Mouse (Mus musculus) myocyte (in vitro differentiated cells): Measurements from ENCODE around the gene Pard3b. TPM values are rescaled to one million over a fixed set of nuclear protein-coding genes. Genes with fewer than 3 reads are reported as not detected.

Source experiments
- H3K27me3 ChIP-seq: one replicate; pipeline ENCODE4 v1.6.1; 2011; ENCODE audit not compliant: control insufficient read depth, insufficient read depth, insufficient read length
- H3K36me3 ChIP-seq: one replicate; pipeline ENCODE4 v1.6.1; 2011; ENCODE audit not compliant: control insufficient read depth, insufficient read depth
- H3K4me2 ChIP-seq: one replicate; pipeline ENCODE4 v1.6.1; 2011; ENCODE audit warnings: low read depth, control low read depth
- H3K4me3 ChIP-seq: one replicate; pipeline ENCODE4 v1.5.1; 2011; ENCODE audit warnings: mild to moderate bottlenecking, control low read depth, moderate library complexity
- H3K79me2 ChIP-seq: one replicate; pipeline ENCODE4 v1.6.1; 2011; ENCODE audit not compliant: control insufficient read depth, insufficient read depth
- H3ac ChIP-seq: one replicate; pipeline ENCODE4 v1.6.1; 2011; ENCODE audit not compliant: control insufficient read depth, insufficient read length
- CEBPB ChIP-seq: IDR thresholded peaks from 2 replicates; pipeline ENCODE4 v1.6.1; 2011; ENCODE audit warnings: mild to moderate bottlenecking, moderate library complexity; ENCODE audit not compliant: poor library complexity, insufficient read depth, severe bottlenecking
- E2F4 ChIP-seq: IDR thresholded peaks from one replicate; pipeline ENCODE4 v1.6.1; 2011; ENCODE audit warnings: mild to moderate bottlenecking, control low read depth, moderate library complexity; ENCODE audit not compliant: insufficient read depth
- MAX ChIP-seq: IDR thresholded peaks from one replicate; pipeline ENCODE4 v1.6.1; 2011; ENCODE audit warnings: low read depth, mild to moderate bottlenecking, control low read depth
- MYOD1 ChIP-seq, 3 experiments: IDR thresholded peaks; one replicate each; pipeline ENCODE4 v1.6.1; 2011; ENCODE audit warnings: control low read depth in 2 of 3, low read depth in 2 of 3, mild to moderate bottlenecking in 2 of 3, moderate library complexity in 1 of 3; ENCODE audit not compliant: insufficient read length in 2 of 3, control insufficient read depth in 1 of 3
- MYOG ChIP-seq, 3 experiments: IDR thresholded peaks; one replicate each; pipeline ENCODE4 v1.6.1; 2011; ENCODE audit warnings: control low read depth in 2 of 3, low read depth in 2 of 3, mild to moderate bottlenecking in 2 of 3; ENCODE audit not compliant: insufficient read length in 2 of 3, control insufficient read depth in 1 of 3, insufficient read depth in 1 of 3
- POLR2A ChIP-seq: IDR thresholded peaks from one replicate; pipeline ENCODE4 v1.6.1; 2011; ENCODE audit warnings: low read depth, mild to moderate bottlenecking, control low read depth, moderate library complexity; ENCODE audit not compliant: insufficient read length
- POLR2AphosphoS2 ChIP-seq: IDR thresholded peaks from one replicate; pipeline ENCODE4 v1.6.1; 2011; ENCODE audit warnings: low read depth, control low read depth; ENCODE audit not compliant: insufficient read length
- REST ChIP-seq: IDR thresholded peaks from one replicate; pipeline ENCODE4 v1.6.1; 2011; ENCODE audit warnings: mild to moderate bottlenecking, control low read depth, moderate library complexity; ENCODE audit not compliant: insufficient read depth, insufficient read length
- SRF ChIP-seq: IDR thresholded peaks from one replicate; pipeline ENCODE4 v1.6.1; 2011; ENCODE audit warnings: low read depth; ENCODE audit not compliant: control insufficient read depth, insufficient read length
- TCF12 ChIP-seq: IDR thresholded peaks from one replicate; pipeline ENCODE4 v1.6.1; 2011; ENCODE audit warnings: mild to moderate bottlenecking, control low read depth; ENCODE audit not compliant: poor library complexity, insufficient read depth, severe bottlenecking
- TCF3 ChIP-seq: IDR thresholded peaks from one replicate; pipeline ENCODE4 v1.6.1; 2011; ENCODE audit warnings: low read depth, control low read depth; ENCODE audit not compliant: insufficient read length
- USF1 ChIP-seq: IDR thresholded peaks from one replicate; pipeline ENCODE4 v1.6.1; 2011; ENCODE audit warnings: low read depth, mild to moderate bottlenecking, control low read depth, moderate library complexity
- polyA plus RNA-seq: library from polyadenylated mRNA; unstranded; fragments of >200 nt; fragmentation: generic; extraction: Trizol; gene quantifications from one replicate; pipeline ENCODE4 v1.2.1, GENCODE M21; 2012; ENCODE audit warnings: missing spikeins

The Pard3b gene
- polyA plus RNA-seq, 1 experiment = 0.17 TPM

DNA sequence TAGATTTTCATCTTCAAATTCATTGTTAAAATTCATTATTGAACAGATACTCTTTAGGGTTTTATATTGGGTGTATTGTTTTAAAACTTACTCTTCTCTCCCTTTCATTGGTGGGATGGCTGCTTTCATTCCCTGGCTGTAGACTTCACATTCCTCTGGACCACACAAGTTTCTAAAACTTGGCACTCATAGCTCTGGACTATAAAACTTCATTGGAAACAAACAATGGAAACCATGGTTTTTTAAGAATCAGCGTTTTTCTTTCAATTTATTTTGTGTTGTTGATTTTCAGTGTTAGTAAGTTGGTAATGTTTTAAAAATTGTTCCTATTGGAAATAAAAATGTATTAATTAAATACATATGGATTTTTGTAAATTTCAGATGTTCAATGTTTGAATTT, 118.1 kb downstream of the Pard3b start:
- Histone ChIP-seq H3K36me3 (no peaks in the 10 kb centered on the region), H3K27me3 (no peaks in the 10 kb centered on the region), H3ac (no peak overlapping the region), H3K4me2 (no peak overlapping the region), H3K4me3 (no peak overlapping the region), H3K79me2 (no peaks in the 10 kb centered on the region)
- no peak for TF ChIP-seq CEBPB

DNA sequence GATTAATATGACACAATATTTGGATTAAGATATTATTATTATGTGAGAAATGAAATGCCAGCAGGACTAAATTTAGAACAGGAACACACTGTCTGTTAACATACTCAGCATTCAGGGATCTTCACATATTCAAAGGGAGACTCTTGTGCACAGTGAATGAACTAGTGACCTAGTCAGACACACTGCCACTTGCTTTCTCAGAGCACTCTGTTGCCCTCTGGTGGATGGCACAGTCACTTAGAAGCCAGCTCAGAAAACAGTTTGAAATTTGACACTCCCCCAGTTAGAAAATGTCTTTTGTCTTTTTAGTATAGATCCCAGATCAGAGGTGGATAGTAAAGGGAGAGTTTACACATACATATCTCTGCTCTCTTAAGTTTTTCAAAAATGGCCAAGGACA, 132.6 kb downstream of the Pard3b start:
- H3K4me2 ChIP-seq = no peak overlapping the region
- no peaks in the 10 kb centered on the region for H3K79me2 ChIP-seq
- TF ChIP-seq REST = no peak
- no peak overlapping the region for H3K4me3 ChIP-seq
- no peak overlapping the region for H3ac ChIP-seq
- no peaks in the 10 kb centered on the region for H3K27me3 ChIP-seq
- no peaks in the 10 kb centered on the region for H3K36me3 ChIP-seq

DNA sequence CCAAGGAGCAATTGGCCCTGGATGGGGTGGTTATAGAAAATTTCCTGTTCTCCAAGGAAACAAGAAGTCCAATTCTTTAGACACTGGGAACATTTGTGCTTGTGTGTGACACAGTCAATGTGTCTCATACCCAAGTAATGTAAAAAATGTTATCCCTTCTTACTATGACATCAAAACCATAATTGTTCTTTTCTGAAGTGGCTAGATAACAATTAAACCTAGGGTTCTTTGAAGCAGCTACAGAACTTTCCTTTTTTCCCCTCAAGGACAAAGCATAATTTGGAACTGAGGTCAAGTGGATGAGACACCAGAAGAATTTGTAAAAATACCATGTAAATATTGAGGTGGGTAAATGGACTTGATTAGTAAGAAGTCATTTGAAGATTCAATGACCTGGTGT, 140.1 kb downstream of the Pard3b start:
- no peak overlapping the region for H3ac ChIP-seq
- no peaks in the 10 kb centered on the region for H3K36me3 ChIP-seq
- no peaks in the 10 kb centered on the region for H3K27me3 ChIP-seq
- no peak overlapping the region for H3K4me2 ChIP-seq
- no peaks in the 10 kb centered on the region for H3K79me2 ChIP-seq
- TF ChIP-seq USF1 = no peak
- TF ChIP-seq SRF = no peak
- TF ChIP-seq MAX = no peak
- no peak for TF ChIP-seq REST
- TF ChIP-seq MYOD1 (IDR thresholded peaks at IDR 0.05; ENCODE audit: control insufficient read depth in 1 of 3, insufficient read length in 2 of 3, low read depth in 2 of 3) = no peak
- TF ChIP-seq TCF12 = no peak
- TF ChIP-seq E2F4 = no peak
- no peak for TF ChIP-seq CEBPB
- TF ChIP-seq MYOG (IDR thresholded peaks at IDR 0.05; ENCODE audit: control insufficient read depth in 1 of 3, insufficient read depth in 1 of 3, insufficient read length in 2 of 3, low read depth in 2 of 3) = no peak
- TF ChIP-seq POLR2A = no peak
- TF ChIP-seq TCF3 = no peak
- TF ChIP-seq POLR2AphosphoS2 = no peak
- H3K4me3 ChIP-seq = no peak overlapping the region

DNA sequence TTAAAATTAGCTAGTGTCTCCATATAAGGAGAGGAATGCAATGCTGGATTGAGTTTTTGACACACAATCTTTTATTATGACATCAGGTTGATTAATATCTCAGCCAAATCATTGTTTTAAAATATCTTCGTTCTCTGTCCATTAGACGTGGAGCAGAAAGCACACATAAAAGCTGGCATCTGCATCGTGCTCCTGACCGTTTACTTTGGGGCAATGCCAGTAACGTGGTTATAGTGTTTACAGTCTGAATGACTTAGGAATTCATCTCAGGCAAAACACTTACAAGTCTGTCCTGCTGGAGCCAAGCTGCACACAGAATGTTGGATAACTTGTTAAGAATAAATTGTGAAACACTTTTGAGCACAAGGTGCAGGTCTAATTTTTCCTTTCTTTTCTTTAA, 141.3 kb downstream of the Pard3b start:
- H3K27me3 ChIP-seq = no peaks in the 10 kb centered on the region
- TF ChIP-seq MYOG (IDR thresholded peaks at IDR 0.05; ENCODE audit: control insufficient read depth in 1 of 3, insufficient read depth in 1 of 3, insufficient read length in 2 of 3, low read depth in 2 of 3) (no peak), MAX (no peak), USF1 (no peak), TCF3 (no peak)
- H3K79me2 ChIP-seq = no peaks in the 10 kb centered on the region

DNA sequence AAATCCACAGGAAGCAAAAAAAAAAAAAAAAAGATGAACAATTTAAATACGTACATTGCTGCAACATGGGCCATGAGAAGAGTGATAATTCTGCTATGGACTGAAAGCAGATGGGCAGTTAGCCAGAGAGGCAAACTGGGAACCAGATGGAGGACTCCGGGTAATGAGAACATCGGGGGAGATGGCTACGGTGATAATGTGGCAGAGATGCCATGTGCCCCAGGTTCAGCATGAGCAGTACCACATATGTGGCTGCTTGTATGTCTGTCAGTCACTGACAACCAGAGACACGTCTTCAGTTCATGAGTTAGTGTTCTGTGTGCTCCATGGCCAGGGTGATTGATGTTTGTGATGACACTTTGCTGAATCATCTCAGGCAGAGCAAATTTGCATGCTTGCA, 157.7 kb downstream of the Pard3b start:
- H3K36me3 ChIP-seq = no peaks in the 10 kb centered on the region
- no peak for TF ChIP-seq MAX
- TF ChIP-seq TCF3 = no peak
- no peak for TF ChIP-seq MYOG (IDR thresholded peaks at IDR 0.05; ENCODE audit: control insufficient read depth in 1 of 3, insufficient read depth in 1 of 3, insufficient read length in 2 of 3, low read depth in 2 of 3)
- no peak for TF ChIP-seq E2F4
- no peak for TF ChIP-seq CEBPB
- no peak for TF ChIP-seq REST
- no peak for TF ChIP-seq POLR2A
- no peak overlapping the region for H3K4me3 ChIP-seq
- no peak overlapping the region for H3K4me2 ChIP-seq
- no peaks in the 10 kb centered on the region for H3K79me2 ChIP-seq
- H3ac ChIP-seq = no peak overlapping the region
- H3K27me3 ChIP-seq = no peaks in the 10 kb centered on the region

More for the DNA sequence above, 141.3 kb downstream of the Pard3b start:
- no peak overlapping the region for H3K4me2 ChIP-seq
- H3K36me3 ChIP-seq = no peaks in the 10 kb centered on the region
- H3ac ChIP-seq = no peak overlapping the region
- H3K4me3 ChIP-seq = no peak overlapping the region

DNA sequence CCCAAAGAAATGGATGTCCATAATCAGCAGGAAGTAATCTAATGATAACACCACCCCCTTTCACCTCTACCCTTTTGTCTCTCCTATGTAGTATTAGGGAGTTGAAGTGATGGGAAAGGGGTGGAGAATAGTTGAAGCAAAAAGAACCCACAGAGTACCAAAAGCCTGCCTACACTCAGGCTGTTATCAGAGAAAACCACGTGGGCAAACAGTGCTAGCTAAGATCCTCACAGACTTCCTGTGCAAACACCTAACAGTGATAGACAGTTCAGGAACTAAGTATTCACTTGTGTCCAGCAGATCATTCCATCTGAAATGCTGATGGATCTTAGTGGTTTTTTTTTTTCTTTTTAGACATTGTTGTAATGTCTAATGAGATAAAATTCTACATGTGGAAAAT, 181.6 kb downstream of the Pard3b start:
- TF ChIP-seq MAX = no peak
- no peak for TF ChIP-seq E2F4
- TF ChIP-seq CEBPB = no peak
- TF ChIP-seq USF1 = no peak
- TF ChIP-seq POLR2AphosphoS2 = no peak
- TF ChIP-seq POLR2A = no peak
- no peak for TF ChIP-seq SRF
- no peak for TF ChIP-seq MYOG (IDR thresholded peaks at IDR 0.05; ENCODE audit: control insufficient read depth in 1 of 3, insufficient read depth in 1 of 3, insufficient read length in 2 of 3, low read depth in 2 of 3)
- TF ChIP-seq TCF3 = no peak
- TF ChIP-seq MYOD1 (IDR thresholded peaks at IDR 0.05; ENCODE audit: control insufficient read depth in 1 of 3, insufficient read length in 2 of 3, low read depth in 2 of 3) = no peak
- H3K4me2 ChIP-seq = no peak overlapping the region
- no peak overlapping the region for H3K4me3 ChIP-seq
- no peaks in the 10 kb centered on the region for H3K79me2 ChIP-seq
- H3ac ChIP-seq = no peak overlapping the region
- H3K27me3 ChIP-seq = no peaks in the 10 kb centered on the region
- no peaks in the 10 kb centered on the region for H3K36me3 ChIP-seq
